Mouse (Mus musculus): ENCODE measurements around the gene Cntn3. TPM values are rescaled to one million over a fixed set of nuclear protein-coding genes. Genes with fewer than 3 reads are reported as not detected.
A peak's percentile ranks its signal among the peaks of the same experiment; 100 is the strongest.
"Not testable (repeated sequence)": the region's sequence is repeated elsewhere in the genome, so short reads cannot be mapped to it uniquely, and the experiment has no call there.

The Cntn3 gene
- total RNA-seq (2014; fragmentation: Nextera tagmentation): not detected in 2 replicates
- total RNA-seq (2017): not detected in 2 replicates

DNA sequence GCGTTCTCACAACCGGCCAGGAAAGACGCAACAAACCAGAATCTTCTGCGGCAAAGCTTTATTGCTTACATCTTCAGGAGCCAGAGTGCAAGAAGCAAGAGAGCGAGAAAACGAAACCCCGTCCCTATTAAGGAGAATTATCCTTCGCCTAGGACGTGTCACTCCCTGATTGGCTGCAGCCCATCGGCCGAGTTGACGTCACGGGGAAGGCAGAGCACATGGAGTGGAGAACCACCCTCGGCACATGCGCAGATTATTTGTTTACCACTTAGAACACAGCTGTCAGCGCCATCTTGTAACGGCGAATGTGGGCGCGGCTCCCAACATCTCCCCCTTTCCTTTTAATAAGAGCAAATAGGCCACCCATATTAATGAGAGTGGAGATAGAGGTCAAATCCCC is at the start of gene Cntn3:
Gene Cntn3 (minus strand): TSS at position 101 of the 400 bp plus-strand sequence.
- not testable (repeated sequence) for ATAC-seq (replicated peaks; ENCODE audit: poor library complexity, severe bottlenecking)

DNA sequence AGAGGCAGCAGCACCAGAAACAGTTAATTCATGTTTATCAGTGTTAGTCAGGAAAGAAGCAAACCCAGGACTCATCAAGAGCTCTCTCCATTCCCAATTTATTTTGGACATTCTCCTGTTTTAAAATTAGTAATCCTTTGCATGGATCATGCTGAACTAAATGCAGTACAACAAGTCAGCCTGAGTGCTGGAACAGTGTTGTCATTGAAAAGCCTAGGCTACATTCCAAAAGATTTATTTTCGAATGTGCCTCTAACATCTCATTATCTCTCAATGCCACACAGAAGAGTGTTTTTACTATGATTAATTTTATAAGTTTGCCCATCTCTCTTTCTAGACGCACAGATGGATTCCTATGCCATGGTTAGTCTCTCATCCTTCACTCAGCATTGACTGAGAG is 27.9 kb upstream of the Cntn3 start:
- ATAC-seq (replicated peaks; ENCODE audit: poor library complexity, severe bottlenecking): no peak

DNA sequence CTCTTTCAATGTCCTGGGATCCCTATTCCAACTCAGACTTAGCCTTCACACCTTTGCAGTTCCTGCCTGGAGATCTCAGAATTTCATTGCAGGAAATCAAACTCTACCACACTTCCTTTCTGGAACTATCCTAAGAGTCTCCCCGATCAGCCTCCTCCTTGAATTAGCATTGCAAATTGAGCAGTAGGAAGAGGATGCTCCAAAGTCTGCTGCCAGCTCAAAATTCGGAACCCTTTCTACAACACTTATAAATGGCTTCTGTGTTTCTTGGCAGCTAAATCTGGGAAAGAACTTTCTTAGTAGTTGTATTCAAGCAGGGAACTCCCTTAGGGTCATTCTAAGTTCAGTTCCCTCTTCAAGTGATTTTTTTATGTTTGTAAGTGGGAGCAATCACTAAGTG is 24.9 kb upstream of the Cntn3 start:
- no peak for ATAC-seq (replicated peaks; ENCODE audit: poor library complexity, severe bottlenecking)

DNA sequence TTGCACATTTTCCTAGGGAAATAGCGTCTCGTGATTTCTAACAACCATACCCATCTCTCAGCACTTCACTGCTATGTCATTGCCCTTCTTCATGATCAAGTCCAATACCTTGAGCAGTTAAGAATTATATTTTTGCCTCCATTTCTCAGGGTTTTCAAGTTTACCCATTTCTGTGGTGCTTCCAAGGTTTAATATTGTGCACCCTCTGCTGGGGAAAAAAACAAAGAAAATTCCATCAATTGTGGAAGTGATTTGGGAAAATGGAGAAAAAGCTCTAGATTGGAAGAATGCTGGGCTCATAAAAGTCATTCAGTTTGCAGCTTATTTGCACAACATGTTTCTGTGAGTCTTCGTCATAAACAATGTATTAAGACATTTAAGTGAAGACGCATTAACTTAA is 17.2 kb upstream of the Cntn3 start:
- ATAC-seq (replicated peaks; ENCODE audit: poor library complexity, severe bottlenecking): no peak

DNA sequence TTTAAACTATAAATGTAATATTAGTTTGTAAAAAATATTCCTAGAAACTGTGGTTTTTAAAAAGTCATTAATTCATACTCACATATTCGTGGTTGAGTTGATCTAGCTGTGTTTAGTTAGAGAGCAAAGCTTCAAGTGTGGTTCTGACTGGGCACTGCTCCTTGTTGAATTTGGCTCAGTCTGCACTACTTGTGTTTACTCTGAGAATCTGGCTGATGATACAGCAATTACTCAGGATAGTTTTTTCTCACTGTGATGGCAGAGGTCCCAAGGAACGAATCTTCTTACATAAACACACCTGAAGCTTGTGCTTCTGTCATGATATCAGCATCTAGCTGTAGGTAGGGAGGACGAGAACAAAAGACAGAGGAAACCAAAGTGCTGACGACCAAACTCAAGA is 16.4 kb upstream of the Cntn3 start:
- no peak for ATAC-seq (replicated peaks; ENCODE audit: poor library complexity, severe bottlenecking)

DNA sequence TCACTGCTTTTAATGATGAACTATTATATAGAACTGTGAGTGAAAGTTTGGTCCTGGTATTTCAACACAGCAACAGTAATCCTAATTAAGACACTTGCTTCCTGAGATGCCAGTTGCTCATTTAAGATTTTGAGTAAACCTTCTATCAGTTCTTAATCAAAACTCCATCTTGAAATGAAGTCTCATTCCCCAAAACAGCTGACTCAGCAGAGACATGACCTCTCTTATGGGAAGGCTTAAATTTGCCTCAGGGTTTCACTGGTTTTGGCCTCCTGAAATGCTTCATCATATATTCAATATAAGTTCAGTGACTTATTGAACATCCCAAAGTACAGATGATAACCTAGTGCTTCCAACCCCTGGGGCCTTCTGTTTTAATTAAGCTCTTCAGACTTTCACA is 13.2 kb upstream of the Cntn3 start:
- no peak for ATAC-seq (replicated peaks; ENCODE audit: poor library complexity, severe bottlenecking)

DNA sequence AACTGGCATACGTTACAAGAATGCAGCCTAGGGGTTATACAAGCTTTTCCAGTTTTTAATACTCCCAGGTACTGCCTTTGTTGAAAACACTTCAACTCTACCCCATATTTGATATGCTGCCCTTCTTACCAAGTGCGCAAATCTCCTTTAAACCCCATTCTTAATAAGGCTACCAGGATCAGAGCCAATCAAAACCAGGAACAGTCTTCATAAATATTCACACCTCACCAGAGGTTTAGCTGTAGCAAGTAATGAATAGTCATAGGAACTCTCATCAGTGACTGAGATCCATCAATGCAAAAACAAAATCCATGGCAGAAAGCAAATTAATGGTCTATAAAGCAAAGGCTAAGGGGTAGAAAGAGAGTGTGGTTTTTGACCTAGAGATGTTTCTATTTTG is 10.7 kb upstream of the Cntn3 start:
- no peak for ATAC-seq (replicated peaks; ENCODE audit: poor library complexity, severe bottlenecking)

DNA sequence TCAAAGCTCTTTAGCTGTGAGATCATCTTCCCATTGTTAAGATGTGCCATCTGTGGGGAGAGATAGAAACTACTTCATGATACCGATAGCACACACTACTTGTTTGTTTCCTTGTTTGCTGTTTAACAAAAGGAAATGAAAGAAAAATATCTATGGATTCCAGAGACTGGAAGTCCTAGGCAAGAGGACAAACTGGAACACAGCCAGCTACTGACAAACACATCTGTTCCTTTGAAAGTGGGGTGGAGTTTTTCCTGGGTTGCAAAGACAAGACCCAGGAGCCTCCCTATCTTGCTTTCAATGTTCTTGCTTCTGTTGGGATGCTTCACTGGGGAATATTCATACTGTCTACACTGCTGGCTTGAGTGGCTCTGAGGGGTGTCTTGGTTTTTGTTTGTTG is 5.4 kb downstream of the Cntn3 start:
- no peak for ATAC-seq (replicated peaks; ENCODE audit: poor library complexity, severe bottlenecking)

DNA sequence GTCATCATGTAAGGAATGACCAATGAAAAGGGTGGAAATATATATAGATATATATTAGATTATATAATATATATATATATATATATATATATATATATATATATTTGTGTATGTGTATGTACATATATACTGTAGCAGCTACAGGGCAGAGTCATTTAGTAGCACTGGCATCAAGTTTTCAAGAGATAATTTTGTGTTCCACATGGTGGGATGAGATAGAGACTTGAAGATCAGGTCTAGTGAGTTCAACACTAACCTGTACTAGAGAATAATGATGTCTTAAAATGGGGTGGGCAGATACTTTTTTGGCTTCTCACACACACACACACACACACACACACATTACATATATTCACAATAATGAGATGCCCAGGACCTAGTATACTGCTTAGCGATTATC is 7.7 kb downstream of the Cntn3 start:
- ATAC-seq (replicated peaks; ENCODE audit: poor library complexity, severe bottlenecking): no peak

DNA sequence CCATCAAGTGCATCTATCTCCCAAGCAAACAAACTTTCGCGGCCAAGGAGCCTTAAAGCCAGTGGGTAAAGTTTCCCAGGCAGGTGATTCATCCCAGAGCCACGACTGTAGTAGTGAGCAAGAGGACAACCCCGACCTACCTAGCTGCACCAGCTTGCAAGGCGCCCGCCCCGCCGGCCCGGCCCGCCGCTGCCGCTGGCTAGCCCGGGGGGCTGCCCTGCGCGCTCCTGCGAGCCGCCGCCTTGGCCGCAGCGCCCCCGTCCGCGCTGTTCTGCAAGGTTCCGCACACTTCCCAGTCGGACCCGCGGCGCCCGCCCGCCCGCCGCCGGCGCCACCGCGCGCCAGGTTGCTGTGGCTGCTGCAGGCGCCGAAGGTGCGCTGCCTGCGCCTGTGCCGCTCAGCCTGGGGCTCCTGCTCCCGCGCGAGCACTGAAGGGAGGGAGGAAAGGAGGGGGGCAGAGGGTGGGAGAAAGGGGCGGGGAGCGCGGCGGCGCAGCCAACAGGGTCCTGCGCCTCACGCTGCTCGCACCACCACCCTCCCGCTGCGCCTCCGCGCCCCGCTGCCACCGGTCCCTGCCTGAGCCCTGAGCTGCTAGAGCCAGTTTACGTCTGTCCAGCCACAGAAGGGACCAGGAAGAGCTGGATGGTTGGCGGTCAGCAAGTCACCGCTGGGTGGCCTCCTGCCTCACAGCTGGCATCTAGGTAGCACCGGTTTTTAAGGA is 8.7 kb downstream of the Cntn3 start:
- peak; percentile 55 for ATAC-seq (replicated peaks; ENCODE audit: poor library complexity, severe bottlenecking)

DNA sequence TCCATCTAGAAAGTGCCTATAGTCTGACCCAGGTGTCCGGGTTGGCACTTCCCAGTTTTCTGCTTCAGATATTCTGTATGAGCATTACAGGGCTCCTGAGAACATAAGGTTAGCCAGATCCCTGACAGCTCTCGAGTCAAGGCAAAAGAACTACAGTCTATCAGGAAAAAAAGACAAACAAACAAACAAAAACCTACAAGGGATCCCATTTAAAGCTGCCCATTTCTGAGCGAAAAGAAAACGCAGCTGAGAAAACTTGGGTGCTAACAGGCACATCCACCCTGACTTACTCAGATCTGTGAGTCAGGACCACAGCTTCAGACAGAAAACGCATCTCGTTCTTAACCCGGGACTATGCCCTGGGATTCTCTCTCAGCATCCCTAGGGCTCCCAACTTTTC is 9.5 kb downstream of the Cntn3 start:
- no peak for ATAC-seq (replicated peaks; ENCODE audit: poor library complexity, severe bottlenecking)

DNA sequence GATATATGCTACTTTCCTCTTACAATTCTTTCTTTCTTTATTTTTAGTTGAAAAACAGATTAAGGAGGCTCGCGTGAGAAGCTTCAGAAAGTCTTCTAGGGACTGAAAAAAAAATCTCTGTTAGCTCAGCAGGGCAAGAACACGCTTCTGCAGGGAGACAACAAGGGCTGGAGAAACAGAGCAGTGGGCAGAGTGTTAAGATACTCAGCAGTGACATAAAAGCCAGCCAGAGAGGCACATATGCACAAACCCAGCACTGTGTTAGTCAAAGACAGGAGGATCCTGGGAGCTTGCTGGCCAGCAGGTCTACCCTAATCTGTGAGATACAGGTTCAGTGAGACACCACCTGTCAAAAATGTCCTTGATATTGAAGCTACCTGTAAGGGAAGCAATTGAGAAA is 15.4 kb downstream of the Cntn3 start:
- no peak for ATAC-seq (replicated peaks; ENCODE audit: poor library complexity, severe bottlenecking)

DNA sequence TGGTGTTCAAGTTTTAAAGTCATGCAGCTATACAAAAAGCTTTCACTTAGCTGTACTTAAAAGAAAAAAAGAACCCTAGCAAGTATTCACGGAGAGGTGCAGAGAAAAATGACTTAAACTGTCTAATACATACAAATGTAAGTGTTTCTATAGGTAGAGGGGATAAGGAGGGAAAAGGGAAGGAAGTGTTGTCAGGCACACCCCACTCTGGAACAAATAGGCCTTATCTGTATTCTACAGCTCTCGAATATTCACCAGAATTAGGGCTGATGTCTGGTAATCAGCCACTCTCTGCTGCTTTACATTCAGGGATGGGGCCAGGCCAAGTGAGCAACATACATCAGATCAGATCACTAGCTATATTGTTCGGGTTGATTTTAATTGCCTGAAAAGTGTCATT is 16.4 kb downstream of the Cntn3 start:
- no peak for ATAC-seq (replicated peaks; ENCODE audit: poor library complexity, severe bottlenecking)

DNA sequence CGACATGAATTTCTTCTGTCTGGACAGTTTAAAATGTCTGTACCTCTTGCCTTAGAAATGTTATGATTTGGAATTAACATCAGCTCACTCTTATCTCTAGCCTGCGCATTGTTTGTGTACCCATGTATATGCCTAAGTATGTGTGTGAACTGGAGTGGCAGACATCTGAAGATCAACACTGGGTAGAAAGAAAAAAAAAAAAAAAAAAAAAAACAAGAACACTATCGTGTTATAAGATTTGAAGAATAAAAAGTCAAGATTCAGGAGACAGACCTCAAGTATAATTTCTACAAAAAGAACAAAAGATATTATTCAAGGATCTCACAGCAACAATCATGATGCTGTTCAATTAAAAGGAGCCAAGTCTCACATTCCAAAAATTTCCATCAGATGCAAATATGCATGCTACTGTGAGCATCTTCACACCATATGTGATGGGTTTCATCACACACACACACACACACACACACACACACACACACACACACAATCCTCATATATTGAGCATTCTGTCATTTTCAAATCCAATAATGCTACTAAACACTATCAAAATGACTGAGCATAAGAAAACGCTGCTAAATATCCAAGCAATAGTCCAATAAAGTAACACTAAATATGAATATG is 17.0 kb downstream of the Cntn3 start:
- ATAC-seq (replicated peaks; ENCODE audit: poor library complexity, severe bottlenecking): no peak

DNA sequence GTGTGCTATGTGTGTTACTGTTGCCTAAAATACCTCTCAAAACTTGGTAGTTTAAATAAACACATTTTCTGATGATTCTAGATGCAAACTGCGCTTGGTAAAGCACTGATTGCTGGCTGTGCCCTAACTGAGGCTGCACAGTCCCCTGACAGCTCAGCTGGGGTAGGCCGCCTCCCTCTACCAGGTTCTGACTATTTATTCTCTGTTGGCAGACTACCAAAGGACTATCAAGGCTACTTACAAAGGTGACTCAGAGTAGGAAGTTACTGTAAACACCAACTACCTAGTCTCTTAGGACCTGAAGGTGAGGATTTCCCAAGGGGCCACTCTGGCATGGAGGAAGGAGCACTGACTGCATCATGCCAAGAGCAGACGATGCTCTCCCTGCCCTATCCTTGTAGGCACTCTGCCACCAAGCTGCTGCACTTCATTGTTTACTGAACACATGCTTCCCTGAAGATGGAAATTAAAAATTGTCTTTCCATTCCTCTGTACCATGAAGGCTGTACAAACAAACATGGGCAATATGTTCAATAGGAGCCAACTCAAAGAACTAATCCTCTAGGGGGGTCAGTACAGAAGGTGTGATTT is 17.7 kb downstream of the Cntn3 start:
- ATAC-seq (replicated peaks; ENCODE audit: poor library complexity, severe bottlenecking): no peak

DNA sequence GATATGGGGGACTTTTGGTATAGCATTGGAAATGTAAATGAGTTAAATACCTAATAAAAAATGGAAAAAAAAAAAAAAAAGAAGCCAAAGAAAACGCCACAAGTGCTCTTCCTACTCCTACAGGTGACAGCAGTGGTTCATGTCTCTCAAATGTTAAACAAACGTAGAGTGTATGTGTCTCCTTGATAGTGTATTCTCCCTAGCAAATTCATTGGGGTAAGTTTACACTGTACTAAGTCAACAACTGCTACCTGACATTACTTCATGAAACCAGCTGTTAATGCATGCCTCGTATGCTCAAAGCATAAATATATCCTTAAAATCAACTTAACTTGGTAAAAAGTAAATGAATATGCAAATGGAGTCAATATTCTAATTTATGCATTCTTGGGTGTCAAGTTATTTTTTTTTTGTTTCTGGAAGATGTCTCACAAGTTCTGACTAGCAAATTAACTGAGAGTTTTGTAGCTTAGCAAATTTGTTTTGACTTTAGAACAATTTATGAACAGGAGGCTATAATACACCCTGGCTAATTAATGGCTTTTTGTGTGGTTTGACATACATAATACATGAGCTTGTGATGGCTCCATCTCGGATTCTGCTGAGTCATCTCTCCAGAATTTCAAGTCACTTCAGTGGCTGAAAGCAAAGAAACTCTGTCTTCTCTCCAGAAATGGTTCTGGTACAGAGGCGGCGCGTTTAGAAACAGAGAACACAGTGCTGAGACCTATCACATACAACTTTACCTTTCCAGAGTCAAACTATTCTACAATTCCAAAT is 31.1 kb downstream of the Cntn3 start:
- no peak for ATAC-seq (replicated peaks; ENCODE audit: poor library complexity, severe bottlenecking)

DNA sequence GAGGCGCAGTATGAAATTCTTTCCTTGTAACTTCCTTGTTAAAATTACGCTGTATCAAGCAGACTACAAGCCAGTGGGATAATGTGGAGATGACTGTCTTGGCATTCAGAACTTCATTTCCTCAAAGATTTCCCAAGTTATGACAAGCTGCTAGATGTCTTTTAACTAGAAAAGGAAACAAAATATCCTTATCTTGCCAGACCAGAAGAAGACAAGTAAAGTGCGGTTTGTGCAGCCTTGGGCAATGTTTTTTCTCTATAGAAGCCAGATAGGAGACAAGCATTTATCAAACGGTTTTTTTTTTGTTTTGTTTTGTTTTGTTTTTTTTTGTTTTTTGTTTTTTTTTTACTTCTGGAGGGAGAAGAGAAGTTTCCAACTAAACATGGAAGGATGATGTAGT is 37.3 kb downstream of the Cntn3 start:
- ATAC-seq (replicated peaks; ENCODE audit: poor library complexity, severe bottlenecking): no peak; the same call in 1 of the 2 replicates

DNA sequence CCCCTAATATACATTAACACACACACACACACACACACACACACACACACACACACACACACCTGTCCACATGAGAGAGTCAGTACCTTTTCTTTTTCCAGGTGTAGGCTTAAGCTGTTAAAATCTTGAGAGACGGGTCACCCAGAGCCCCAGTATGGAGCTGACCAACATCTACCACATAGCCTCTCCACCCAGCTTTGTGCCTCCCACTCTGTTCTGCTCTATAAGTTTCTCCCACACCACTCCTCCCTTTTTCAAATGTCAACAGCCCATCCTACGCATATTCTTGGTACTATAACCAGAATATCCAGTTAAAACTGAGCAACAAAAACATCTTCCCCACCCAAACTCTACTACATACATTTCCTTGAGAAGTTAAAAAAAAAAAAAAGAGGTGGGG is 49.9 kb downstream of the Cntn3 start:
- ATAC-seq (replicated peaks; ENCODE audit: poor library complexity, severe bottlenecking): no peak

DNA sequence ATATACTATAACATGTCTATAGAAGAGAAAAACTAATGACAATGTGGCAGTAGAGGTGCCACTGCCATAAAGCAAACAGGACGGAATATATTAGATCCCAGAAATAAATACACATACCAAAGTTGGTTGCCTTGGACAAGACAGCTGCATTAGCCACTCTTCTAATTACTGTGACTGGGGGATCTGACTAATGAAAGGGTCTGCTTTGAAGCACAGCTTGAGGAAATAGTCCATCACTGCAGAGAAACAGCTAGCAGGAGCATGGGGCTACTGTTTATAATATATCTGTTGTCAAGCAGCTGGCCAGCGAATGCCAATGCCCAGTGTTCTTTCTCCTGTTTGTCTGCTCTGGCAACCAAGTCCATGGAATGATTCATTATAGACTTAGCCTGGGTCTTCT is 51.9 kb downstream of the Cntn3 start:
- ATAC-seq (replicated peaks; ENCODE audit: poor library complexity, severe bottlenecking): no peak

DNA sequence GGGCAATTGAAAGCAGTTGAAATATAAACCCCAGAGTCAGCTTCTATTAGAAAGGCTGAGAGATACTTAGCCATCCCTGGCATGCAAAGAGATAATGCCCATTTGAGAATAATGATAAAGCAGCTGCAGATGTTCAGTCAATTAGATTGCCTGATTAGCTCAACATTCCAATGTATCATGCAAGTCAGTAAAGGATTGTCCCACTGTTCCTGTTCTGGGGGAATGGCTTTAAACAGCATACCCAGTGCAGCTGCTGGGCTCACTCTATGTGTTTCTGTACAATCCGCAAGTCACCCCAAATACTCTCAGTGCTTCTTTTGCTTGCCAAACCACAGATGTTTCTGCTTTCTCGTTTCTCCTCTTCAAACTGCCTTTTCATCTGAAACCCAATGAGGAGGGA is 57.7 kb downstream of the Cntn3 start:
- ATAC-seq (replicated peaks; ENCODE audit: poor library complexity, severe bottlenecking): no peak

DNA sequence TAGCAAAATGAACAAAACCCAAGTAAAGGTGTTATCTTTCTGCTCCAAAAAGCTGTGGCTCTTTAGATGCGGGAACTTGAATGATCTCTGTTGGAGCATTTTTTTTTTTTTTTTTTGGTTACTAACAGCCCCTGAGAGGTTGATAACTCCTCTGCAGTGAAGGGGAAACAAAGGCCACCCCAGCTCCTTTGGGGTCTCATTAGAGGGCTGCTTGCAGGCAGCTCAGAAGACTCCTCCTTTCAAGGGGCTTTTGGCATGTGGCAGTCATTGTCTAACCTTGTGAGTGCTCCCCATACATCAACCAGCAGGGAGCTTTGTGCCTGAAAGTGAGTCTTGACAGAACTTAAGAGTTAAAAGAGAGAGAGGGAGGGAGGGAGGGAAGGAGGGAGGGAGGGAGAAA is 60.8 kb downstream of the Cntn3 start:
- no peak for ATAC-seq (replicated peaks; ENCODE audit: poor library complexity, severe bottlenecking)

Measured in granulocyte monocyte progenitor cell, adult 5-6 weeks (primary cell).